In genomic region chr1:73999533-73999932, GRCm38 (mm10) we compare ENCODE assay signal across 11 mouse cellular contexts.
DNase-seq lines count a peak whose midpoint lies in the region; ATAC-seq and TF ChIP-seq lines count a peak whose summit lies in the region.
"Had no signal": no experiment of that assay in that cellular context is flagged by ENCODE, and none has a peak within 500 bp of the region (broad histone marks: within the 10 kb centered on the region; RNA-seq: fewer than 3 reads in every experiment).

No protein-coding gene starts in this region.

- H3K27me3 ChIP-seq in heart, adult 2 months (ENCODE audit: control insufficient read depth, insufficient read depth, low read length), result no peaks in the 10 kb centered on the region
- H3K27me3 ChIP-seq in liver, adult 2 months (ENCODE audit: control insufficient read depth, insufficient read depth, low read length), result no peaks in the 10 kb centered on the region
- no peaks in the 10 kb centered on the region for H3K27me3 ChIP-seq in liver, embryonic 15.5 days

- H3K4me2 ChIP-seq in liver, embryonic 15.5 days, result peak overlapping the region; percentile 75

- 0 out of 2 replicates have a peak, but pooled peaks cover 2% of the 10 kb centered on the region for H3K79me2 ChIP-seq in heart, adult 2 months (replicated peaks; ENCODE audit: control insufficient read depth, insufficient read depth, low read length)
- H3K79me2 ChIP-seq in liver, adult 2 months (ENCODE audit: control insufficient read depth, insufficient read depth, low read length), result peaks cover 12% of the 10 kb centered on the region; the same call in 1 of the 2 replicates

- TF ChIP-seq POLR2A in heart, adult 2 months (IDR thresholded peaks at IDR 0.05; ENCODE audit: insufficient read depth, low read depth, low read length), result 0 out of 2 replicates have a peak, but pooled peaks have one; percentile 20
- no peak for TF ChIP-seq POLR2A in liver, adult 2 months (IDR thresholded peaks at IDR 0.05; ENCODE audit: extremely low read depth, insufficient read depth, low read length)
- no peak for TF ChIP-seq POLR2A in embryonic fibroblast, embryonic 13.5 days (IDR thresholded peaks at IDR 0.05; ENCODE audit: low read depth, low read length)

- peaks cover 65% of the 10 kb centered on the region for H3K36me3 ChIP-seq in heart, adult 2 months (ENCODE audit: control insufficient read depth, insufficient read depth, low read length)
- H3K36me3 ChIP-seq in liver, adult 2 months (ENCODE audit: control insufficient read depth, insufficient read depth, low read length), result peaks cover 37% of the 10 kb centered on the region; the same call in 1 of the 2 replicates
- peaks cover 29% of the 10 kb centered on the region for H3K36me3 ChIP-seq in liver, embryonic 15.5 days (replicated peaks)

- no peak for TF ChIP-seq CTCF in heart, adult 2 months (IDR thresholded peaks at IDR 0.05)
- TF ChIP-seq CTCF in liver, adult 2 months (IDR thresholded peaks at IDR 0.05; ENCODE audit: low read depth, low read length), result no peak
- TF ChIP-seq CTCF in embryonic fibroblast, embryonic 13.5 days (IDR thresholded peaks at IDR 0.05; ENCODE audit: borderline replicate concordance, insufficient read depth, low read length), result no peak

- no peak for ATAC-seq in liver, embryonic 15.5 days (ENCODE audit: insufficient read depth)

- H3K4me1 ChIP-seq in heart, adult 2 months (ENCODE audit: control insufficient read depth, insufficient read depth, low read length), result peaks cover 68% of the 10 kb centered on the region
- H3K4me1 ChIP-seq in liver, adult 2 months (ENCODE audit: control insufficient read depth, insufficient read depth, low read length), result peaks cover 32% of the 10 kb centered on the region
- peaks cover 42% of the 10 kb centered on the region for H3K4me1 ChIP-seq in embryonic fibroblast, embryonic 13.5 days (ENCODE audit: control insufficient read depth, insufficient read depth, low read length)
- H3K4me1 ChIP-seq in liver, embryonic 15.5 days (replicated peaks), result peaks cover 62% of the 10 kb centered on the region

- H3K27ac ChIP-seq in heart, adult 2 months, result peak overlapping the region; percentile 96
- peak overlapping the region; percentile 4 for H3K27ac ChIP-seq in liver, adult 2 months (replicated peaks; ENCODE audit: insufficient read depth, low read depth, low read length)
- H3K27ac ChIP-seq in embryonic fibroblast, embryonic 13.5 days (ENCODE audit: insufficient read depth, low read length), result peak overlapping the region; percentile 80
- peak overlapping the region; percentile 85; the same call in 1 of the 2 replicates for H3K27ac ChIP-seq in liver, embryonic 15.5 days (replicated peaks)

- intact Hi-C loops in heart, adult 2 months (cut with DNase I), result loop anchor here (5.0 kb wide), 1 partner anchor 123 kb away; the partner anchor contains the start of gene Tns1
- intact Hi-C loops in heart, postnatal 36 days (cut with DNase I), result no loop called here

- WGBS in heart, adult 2 months, result 23% methylated on average over 5 of the region's 5 CpGs
- WGBS in liver, adult 2 months, result 90% methylated on average over 5 of the region's 5 CpGs
- WGBS in liver, embryonic 15.5 days (ENCODE audit: insufficient replicate concordance), result 66% methylated on average over 5 of the region's 5 CpGs

- H3K9me3 ChIP-seq in liver, embryonic 15.5 days (replicated peaks), result no peaks in the 10 kb centered on the region

- no peak for DNase-seq in heart, adult 2 months
- DNase-seq in heart, postnatal 36 days, result no peak
- DNase-seq in liver, adult 2 months (ENCODE audit: extremely low read depth, low read depth, low spot score), result no peak
- DNase-seq in liver, result no peak
- DNase-seq in frontal cortex, postnatal 10 days (ENCODE audit: low spot score in 2 of 2), result no peak
- no peak for DNase-seq in right cerebral cortex, postnatal 10 days (ENCODE audit: low spot score in 2 of 2)
- DNase-seq: cerebellum, adult 8-10 months; midbrain, embryonic 14.5 days; right cerebral cortex, postnatal 25 days had no signal

- H3K9ac ChIP-seq in heart, adult 2 months (ENCODE audit: low read depth, low read length), result peak overlapping the region; percentile 51
- no peak overlapping the region for H3K9ac ChIP-seq in liver, adult 2 months (ENCODE audit: low read depth, low read length)
- peak overlapping the region; percentile 58 for H3K9ac ChIP-seq in liver, embryonic 15.5 days

- peak overlapping the region; percentile 8 for H3K4me3 ChIP-seq in heart, adult 2 months
- no peak overlapping the region for H3K4me3 ChIP-seq in liver, adult 2 months (ENCODE audit: insufficient read depth, low read depth, low read length)
- H3K4me3 ChIP-seq in embryonic fibroblast, embryonic 13.5 days (ENCODE audit: insufficient read depth, low read length), result no peak overlapping the region
- H3K4me3 ChIP-seq in liver, embryonic 15.5 days (replicated peaks), result peak overlapping the region; percentile 57

- no peak for TF ChIP-seq EP300 in heart, adult 2 months (IDR thresholded peaks at IDR 0.05; ENCODE audit: insufficient read depth, low read depth, low read length)

Comparison
In these comparisons a context has a peak if more than half of its experiments do, and no peak if none do; other contexts are left out.
1. H3K4me3 ChIP-seq: peak in heart, adult 2 months (single experiment) and liver, embryonic 15.5 days (single experiment); none in liver, adult 2 months (single experiment) and embryonic fibroblast, embryonic 13.5 days (single experiment).
2. H3K27ac ChIP-seq: peak in every context shown above with its lines; median percentile 96 in heart, adult 2 months; 85 in liver, embryonic 15.5 days; 80 in embryonic fibroblast, embryonic 13.5 days; 4 in liver, adult 2 months.